Mouse (Mus musculus) heart, adult 9 months (tissue): Measurements from ENCODE around the gene 4833423E24Rik.
A peak's percentile ranks its signal among the peaks of the same experiment; 100 is the strongest.

Experiments
- DNase-seq, 2 experiments: peaks; one replicate each; pipeline ENCODE4 v3.0.0; 2022; ENCODE audit warnings: low spot score in 2 of 2

Gene 4833423E24Rik

DNA sequence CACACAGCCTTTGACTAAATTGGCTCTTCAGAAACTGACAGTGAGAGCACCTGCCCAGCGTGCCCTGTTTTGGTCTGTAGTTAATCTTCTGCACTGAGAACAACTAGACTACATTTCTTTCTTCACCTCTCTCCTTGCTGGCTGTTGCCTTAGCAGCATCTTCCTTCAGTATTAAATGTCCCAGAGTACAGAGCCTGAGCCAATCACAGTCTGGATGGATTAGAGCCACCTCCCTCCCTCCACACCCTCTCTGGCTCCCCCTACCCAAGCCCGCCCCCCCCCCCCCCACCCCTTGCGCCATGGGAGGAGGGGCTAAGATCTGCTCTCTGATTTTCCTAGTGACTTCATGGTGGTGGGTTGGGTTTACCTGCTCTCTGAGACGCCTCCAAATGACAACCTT lies at the start of gene 4833423E24Rik:
TSS of gene 4833423E24Rik (minus strand) at position 146 of the 400 bp plus-strand sequence.
- no peak for DNase-seq

GRCm38 (mm10) chr2:85561187-85561586 lies 42.4 kb upstream of the 4833423E24Rik start:
- DNase-seq = peak in 1 of 2 experiments; percentile 34

DNA sequence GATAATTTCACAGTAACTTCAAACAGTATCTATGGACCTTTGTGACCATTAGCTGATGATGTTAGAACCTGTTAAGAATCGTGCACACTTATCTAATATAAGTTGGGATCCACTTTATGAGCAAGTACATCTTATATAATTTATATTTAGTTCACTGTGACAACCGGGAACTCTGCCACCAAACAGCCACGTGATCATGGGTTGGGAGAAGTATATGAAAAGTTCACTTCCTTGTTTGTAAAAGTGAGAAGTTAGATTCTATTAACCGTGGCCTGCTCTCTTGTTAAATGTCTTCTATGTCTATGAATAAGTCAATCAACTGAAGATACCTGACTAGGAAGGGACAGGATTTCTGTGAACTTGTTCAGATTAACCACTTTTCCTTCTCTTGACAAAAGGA lies 41.4 kb upstream of the 4833423E24Rik start:
- DNase-seq = no peak

DNA sequence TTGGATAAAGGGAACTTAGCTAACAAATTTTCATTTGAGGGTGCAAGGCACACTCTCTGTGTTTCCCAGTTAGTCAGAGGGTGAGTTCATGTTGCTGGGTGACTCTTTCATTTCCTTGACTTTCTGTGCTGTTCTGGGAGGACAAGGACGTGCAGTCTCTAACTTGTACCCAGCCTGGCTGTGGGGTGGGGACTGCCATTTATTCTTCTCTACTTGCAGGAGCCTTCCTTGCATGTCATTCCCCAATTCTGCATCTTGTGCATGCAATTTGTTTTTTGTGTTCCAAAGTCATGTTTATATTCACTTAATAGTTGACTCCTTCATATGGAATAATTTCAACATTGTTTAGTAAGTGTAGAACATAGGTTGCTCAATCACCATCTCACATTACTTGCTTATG lies 36.0 kb upstream of the 4833423E24Rik start:
- DNase-seq = no peak

DNA sequence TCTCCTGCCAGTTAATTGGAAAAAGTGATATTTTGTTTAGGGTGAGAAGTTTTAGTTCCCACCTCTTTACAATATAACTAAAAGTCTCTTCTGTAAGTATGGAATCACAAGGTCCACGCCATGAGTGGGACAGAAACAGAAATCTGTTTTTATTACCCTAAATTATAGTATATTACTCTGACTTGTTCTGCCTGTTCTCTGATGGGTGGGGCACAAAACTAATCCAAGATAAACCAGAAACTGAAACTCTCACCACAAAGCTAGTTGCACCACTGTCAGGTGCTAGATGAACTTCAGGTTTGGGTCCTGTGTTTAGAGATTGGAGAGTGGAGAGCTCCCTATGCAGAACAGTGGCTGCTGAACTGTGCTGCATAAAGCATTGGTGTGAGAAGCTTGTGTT lies 15.1 kb upstream of the 4833423E24Rik start:
- no peak for DNase-seq

- DNase-seq = no peak
Measured at GRCm38 (mm10) chr2:85532082-85532778, 13.4 kb upstream of the 4833423E24Rik start.

DNA sequence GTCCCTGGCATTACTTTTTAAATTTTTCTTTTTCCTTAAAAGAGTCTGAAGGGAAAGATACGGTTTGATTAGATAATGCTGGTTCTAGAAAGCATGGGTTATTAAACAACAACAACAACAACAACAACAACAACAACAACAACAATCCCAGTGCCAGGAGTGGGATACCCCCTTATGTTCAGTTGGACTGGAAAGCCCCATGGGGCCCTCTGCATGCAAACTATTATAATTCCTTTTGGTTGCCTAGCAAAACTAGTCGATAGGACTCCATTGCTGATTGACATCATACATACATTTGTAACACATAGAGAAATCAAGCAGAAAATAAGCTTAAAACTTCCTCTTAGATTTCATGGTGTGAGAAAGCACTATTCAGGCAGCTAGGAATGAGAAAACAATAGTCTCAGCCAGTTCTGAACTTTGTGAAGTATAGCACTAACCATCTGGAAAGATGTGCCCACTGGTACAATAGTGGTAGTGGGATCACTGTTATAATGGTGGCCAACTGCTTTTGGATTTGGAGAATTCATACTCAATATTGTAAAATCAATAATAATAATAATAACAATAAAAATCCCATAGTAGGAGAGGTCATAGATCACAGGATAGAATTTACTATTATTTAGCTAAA lies 4.2 kb upstream of the 4833423E24Rik start:
- no peak for DNase-seq

- no peak for DNase-seq
Measured at GRCm38 (mm10) chr2:85518292-85518691, 532 bp downstream of the 4833423E24Rik start.

GRCm38 (mm10) chr2:85510376-85510775 lies 8.4 kb downstream of the 4833423E24Rik start:
- no peak for DNase-seq

GRCm38 (mm10) chr2:85490396-85490795 lies 28.4 kb downstream of the 4833423E24Rik start:
- DNase-seq = no peak

- peak; percentile 27 to 37 for DNase-seq
Measured at GRCm38 (mm10) chr2:85466801-85467325, 52.0 kb downstream of the 4833423E24Rik start.

DNA sequence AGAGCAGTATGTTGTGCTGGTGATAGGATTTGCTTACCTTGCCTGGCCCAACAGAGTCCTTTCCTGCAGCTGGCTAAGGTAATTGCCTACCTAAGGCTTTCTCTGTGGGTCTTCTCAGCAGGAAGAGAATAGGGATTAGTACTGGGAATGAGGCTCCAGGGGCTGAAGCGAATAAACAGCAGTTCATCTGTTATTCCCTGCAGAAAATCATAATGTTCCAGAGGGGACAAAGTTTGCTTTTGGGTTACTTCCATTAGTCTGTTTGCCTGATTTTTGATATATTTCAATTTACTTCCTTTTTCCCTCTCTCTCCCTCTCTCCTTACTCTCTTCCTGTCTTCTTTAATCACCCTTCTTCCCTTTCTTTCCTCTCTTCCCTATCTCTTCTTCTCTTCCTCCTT lies 75.3 kb downstream of the 4833423E24Rik start, which contains the start of gene Olfr995:
TSS of gene Olfr995 (minus strand) at position 101 of the 400 bp plus-strand sequence.
- DNase-seq = no peak

GRCm38 (mm10) chr2:85442546-85442945 lies 76.3 kb downstream of the 4833423E24Rik start:
- no peak for DNase-seq

DNA sequence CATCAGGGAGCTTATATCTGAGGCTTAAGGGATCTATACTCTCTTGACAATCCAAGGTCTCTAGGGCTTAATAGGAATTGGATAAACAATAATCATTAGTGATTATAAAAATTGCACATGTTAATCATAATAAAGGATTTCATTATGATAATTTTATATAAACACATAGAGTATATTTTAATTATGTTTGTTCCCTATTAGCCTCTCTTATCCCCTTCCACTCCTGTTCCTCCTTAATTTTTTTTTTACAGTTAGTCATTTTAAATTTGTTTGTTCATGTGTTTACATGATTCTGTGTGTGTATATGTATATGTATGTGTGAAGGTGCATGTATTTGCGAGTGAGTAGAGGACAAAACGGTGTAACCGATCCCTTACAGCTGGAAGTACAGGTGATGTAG lies 82.5 kb downstream of the 4833423E24Rik start, which contains the start of gene Olfr994:
TSS of gene Olfr994 (minus strand) at position 101 of the 400 bp plus-strand sequence.
- DNase-seq = no peak
